Mouse (Mus musculus) heart, embryonic 13.5 days (tissue): ENCODE measurements at regions not wholly inside any gene's neighbourhood (a gene's known extent, or its start where the extent isn't known, plus 50 kb on each side); places are given as distances from the start of the nearest gene placed in this dataset.
"Not testable (repeated sequence)": the region's sequence is repeated elsewhere in the genome, so short reads cannot be mapped to it uniquely, and the experiment has no call there.

Experiments
- ATAC-seq: fragments of 200-750 bp; cut with Nextera tagmentation; 2 replicates; pipeline ENCODE4 v1.8.0; 2017; ENCODE audit warnings: moderate TSS enrichment; ENCODE audit not compliant: insufficient number of reproducible peaks, low FRiP score, low TSS enrichment; ENCODE audit errors: extremely low read depth
- H3K27ac ChIP-seq: fragments of 300-500 bp; sonication (generic); replicated peaks from 2 replicates; pipeline ENCODE4 v1.5.1; 2015; ENCODE audit warnings: moderate library complexity, mild to moderate bottlenecking, inconsistent platforms
- H3K27me3 ChIP-seq: fragments of 300-500 bp; sonication (generic); replicated peaks from 2 replicates; pipeline ENCODE4 v1.6.1; 2015; ENCODE audit warnings: mild to moderate bottlenecking, inconsistent platforms
- H3K36me3 ChIP-seq: fragments of 300-500 bp; sonication (generic); 2 replicates; pipeline ENCODE4 v1.6.1; 2015; ENCODE audit warnings: mild to moderate bottlenecking, inconsistent platforms
- H3K4me1 ChIP-seq: fragments of 300-500 bp; sonication (generic); 2 replicates; pipeline ENCODE4 v1.6.1; 2015; ENCODE audit warnings: inconsistent platforms
- H3K4me2 ChIP-seq: fragments of 300-500 bp; sonication (generic); 2 replicates; pipeline ENCODE4 v1.6.1; 2015; ENCODE audit warnings: inconsistent platforms, mild to moderate bottlenecking, moderate library complexity
- H3K4me3 ChIP-seq: fragments of 300-500 bp; sonication (generic); 2 replicates; pipeline ENCODE4 v1.5.1; 2015; ENCODE audit warnings: moderate library complexity, mild to moderate bottlenecking, inconsistent platforms
- H3K9ac ChIP-seq: fragments of 300-500 bp; sonication (generic); 2 replicates; pipeline ENCODE4 v1.6.1; 2015; ENCODE audit warnings: inconsistent platforms, mild to moderate bottlenecking, moderate library complexity
- H3K9me3 ChIP-seq: fragments of 300-500 bp; sonication (generic); 2 replicates; pipeline ENCODE4 v1.6.1; 2016; ENCODE audit warnings: inconsistent platforms
- WGBS: fragments of 180-500 bp; shearing (Covaris S2); methylation state at CpG from one replicate; pipeline ENCODE4 v1.1.7; 2015; ENCODE audit warnings: mixed read lengths; 5-methylcytosine and 5-hydroxymethylcytosine counted together

DNA sequence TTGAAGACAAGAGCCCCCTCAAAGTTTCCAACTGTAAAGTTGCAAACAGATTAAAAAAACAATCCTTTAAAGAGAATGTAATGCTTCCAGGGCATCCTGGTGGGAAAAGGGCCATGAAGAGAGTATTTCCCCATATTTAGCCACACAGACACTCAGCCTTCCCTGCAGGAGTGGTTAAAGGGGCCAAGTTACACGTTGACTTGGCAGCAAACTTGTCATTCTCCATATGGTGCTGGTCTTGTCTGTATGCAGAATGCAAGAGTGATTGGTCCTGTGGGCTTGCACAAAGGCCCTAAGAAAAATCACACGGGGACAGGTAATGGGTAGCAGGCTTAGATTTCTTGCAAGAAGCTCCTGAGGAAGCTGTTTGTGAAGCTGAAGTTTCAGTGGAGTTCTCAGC is 325.0 kb downstream of the Sec16b start:
- Histone ChIP-seq H3K4me3 (no peak overlapping the region), H3K36me3 (no peaks in the 10 kb centered on the region), H3K27me3 (no peaks in the 10 kb centered on the region), H3K4me1 (no peaks in the 10 kb centered on the region), H3K27ac (no peak overlapping the region), H3K9me3 (no peaks in the 10 kb centered on the region), H3K4me2 (no peak overlapping the region), H3K9ac (no peak overlapping the region)
- 28% methylated on average over 2 of the region's 2 CpGs for WGBS
- ATAC-seq, result no peak

DNA sequence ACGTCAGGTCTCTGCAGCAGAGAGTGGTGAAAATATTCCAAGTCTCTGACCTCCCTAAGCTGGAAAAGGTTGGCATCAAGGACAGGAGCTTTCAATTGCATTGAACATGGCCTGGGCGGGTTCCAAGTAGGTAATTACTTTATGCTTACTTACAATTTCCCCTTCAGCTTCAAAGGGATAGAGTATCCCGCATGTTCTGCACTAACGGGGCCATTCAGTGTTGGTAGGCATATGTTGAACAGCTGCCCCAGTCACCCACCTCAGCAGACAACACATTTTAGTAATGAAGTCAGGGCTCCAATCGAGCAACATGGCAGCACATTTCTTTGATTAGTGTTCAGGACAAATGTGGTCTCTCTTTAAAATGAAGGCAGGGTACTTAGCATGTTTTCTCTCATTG is 366.2 kb downstream of the Sec16b start:
- H3K9me3 ChIP-seq, result no peaks in the 10 kb centered on the region
- WGBS, result 67% methylated on average over 5 of the region's 5 CpGs
- H3K27ac ChIP-seq, result no peak overlapping the region
- ATAC-seq, result no peak
- H3K36me3 ChIP-seq, result no peaks in the 10 kb centered on the region
- H3K9ac ChIP-seq, result no peak overlapping the region
- no peaks in the 10 kb centered on the region for H3K27me3 ChIP-seq
- H3K4me2 ChIP-seq, result no peak overlapping the region
- no peaks in the 10 kb centered on the region for H3K4me1 ChIP-seq
- H3K4me3 ChIP-seq, result no peak overlapping the region

DNA sequence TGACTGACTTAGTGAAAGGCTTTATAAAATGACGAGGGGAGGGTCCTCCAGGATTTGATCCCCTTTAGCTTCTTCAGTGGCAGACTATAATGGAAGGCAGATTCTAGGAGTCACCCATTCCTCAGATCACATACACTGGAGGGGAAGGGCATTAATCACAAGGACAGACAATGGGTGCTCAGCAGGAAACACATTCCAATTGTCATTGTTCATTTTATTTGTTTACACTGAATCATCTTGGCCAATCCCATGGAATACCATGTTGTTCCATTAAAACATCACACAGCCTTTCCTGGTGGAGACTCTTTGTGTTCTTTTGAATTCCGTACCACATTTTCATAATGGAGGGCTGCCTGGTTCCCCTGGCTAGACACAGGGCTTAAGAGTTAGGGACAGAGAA is 368.5 kb downstream of the Sec16b start:
- Histone ChIP-seq H3K4me3 (no peak overlapping the region), H3K4me1 (no peaks in the 10 kb centered on the region), H3K36me3 (no peaks in the 10 kb centered on the region), H3K4me2 (no peak overlapping the region), H3K27me3 (no peaks in the 10 kb centered on the region), H3K27ac (no peak overlapping the region), H3K9ac (no peak overlapping the region), H3K9me3 (no peaks in the 10 kb centered on the region)
- ATAC-seq, result no peak
- 64% methylated on average over 2 of the region's 2 CpGs for WGBS

DNA sequence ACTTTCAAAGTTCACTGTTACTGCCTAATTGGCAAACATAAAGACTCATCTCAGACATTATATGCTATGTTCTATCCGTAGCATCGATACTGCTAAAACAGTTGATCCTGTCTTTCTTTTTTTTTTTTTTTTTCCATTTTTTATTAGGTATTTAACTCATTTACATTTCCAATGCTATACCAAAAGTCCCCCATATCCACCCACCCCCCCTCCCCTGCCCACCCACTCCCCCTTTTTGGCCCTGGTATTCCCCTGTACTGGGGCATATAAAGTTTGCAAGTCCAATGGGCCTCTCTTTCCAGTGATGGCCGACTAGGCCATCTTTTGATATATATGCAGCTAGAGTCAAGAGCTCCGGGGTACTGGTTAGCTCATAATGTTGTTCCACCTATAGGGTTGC is 370.6 kb downstream of the Sec16b start:
- not testable (repeated sequence) for H3K27me3 ChIP-seq, H3K4me2 ChIP-seq, H3K27ac ChIP-seq, H3K9me3 ChIP-seq, H3K4me1 ChIP-seq, H3K4me3 ChIP-seq, H3K9ac ChIP-seq, H3K36me3 ChIP-seq, ATAC-seq
- 92% methylated on average over 2 of the region's 4 CpGs for WGBS

DNA sequence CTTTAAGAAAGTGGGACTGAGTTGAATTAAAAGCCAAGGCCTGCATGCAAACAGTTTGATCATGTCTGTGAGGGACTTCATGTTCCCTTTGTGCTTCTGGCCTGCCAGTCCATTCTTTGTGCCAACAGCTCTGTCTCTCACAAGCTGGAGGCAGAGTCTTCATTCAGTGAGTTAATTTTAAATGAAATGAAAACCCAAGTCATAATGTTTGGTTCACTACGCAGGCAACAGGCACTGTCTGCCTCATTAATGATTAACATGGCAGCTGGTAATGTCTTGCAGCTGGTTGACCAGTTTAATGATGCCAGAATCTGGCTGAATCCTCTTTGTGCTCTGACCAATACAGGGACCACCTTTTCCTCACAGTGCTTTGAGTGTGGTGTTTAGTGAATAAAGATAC is 380.6 kb downstream of the Sec16b start:
- Histone ChIP-seq H3K36me3 (no peaks in the 10 kb centered on the region), H3K4me1 (no peaks in the 10 kb centered on the region), H3K27ac (no peak overlapping the region), H3K4me2 (no peak overlapping the region), H3K9me3 (no peaks in the 10 kb centered on the region), H3K27me3 (no peaks in the 10 kb centered on the region), H3K9ac (no peak overlapping the region), H3K4me3 (no peak overlapping the region)
- 54% methylated on average over 1 of the region's 1 CpGs for whole genome bisulfite sequencing
- ATAC-seq, result no peak

DNA sequence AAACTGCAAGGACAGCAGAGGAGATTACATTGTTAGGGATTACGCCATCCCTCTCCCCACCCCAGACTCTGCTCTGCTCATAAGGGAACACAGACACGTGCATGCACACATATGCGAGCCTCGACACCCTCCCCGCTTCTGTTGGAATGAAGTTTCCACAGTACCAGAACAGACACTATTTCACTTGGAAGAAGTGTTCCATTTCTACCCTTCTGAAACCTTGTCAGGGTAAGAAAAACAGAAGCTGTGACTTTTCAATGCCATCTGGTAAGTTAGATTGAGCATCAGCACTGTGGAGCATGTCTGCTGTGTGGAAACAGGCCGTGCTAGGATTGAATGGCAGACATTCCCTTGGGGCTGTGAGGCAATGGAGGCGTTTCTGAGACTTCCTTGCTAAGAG is 382.0 kb downstream of the Sec16b start:
- Histone ChIP-seq H3K36me3 (no peaks in the 10 kb centered on the region), H3K4me3 (no peak overlapping the region), H3K9me3 (no peaks in the 10 kb centered on the region), H3K9ac (no peak overlapping the region), H3K4me2 (no peak overlapping the region), H3K27ac (no peak overlapping the region), H3K27me3 (no peaks in the 10 kb centered on the region), H3K4me1 (no peaks in the 10 kb centered on the region)
- WGBS, result 70% methylated on average over 7 of the region's 7 CpGs
- no peak for ATAC-seq

DNA sequence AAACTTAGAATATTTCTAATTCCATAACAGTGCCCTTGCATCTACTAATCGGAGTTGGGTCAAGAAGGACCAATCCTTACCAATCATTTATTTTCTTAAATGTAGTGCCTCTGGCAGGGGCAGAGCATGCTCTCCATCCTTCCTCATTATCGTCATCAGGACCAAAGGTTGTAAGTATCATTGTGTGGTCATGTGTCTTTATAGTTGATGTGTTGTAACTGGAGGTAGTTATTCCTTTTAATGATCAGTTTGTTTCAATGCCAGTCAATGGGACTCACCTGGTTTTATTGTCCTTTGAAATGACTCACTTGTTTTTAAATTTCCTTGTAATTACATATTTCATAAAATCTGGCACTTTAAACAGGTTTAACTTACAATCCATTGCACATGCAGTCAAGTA is 399.6 kb downstream of the Sec16b start:
- ATAC-seq, result no peak
- Histone ChIP-seq H3K9me3 (no peaks in the 10 kb centered on the region), H3K27ac (no peak overlapping the region), H3K4me1 (no peaks in the 10 kb centered on the region), H3K27me3 (no peaks in the 10 kb centered on the region), H3K9ac (no peak overlapping the region), H3K36me3 (no peaks in the 10 kb centered on the region), H3K4me2 (no peak overlapping the region), H3K4me3 (no peak overlapping the region)
- 70% methylated on average over 2 of the region's 2 CpGs for WGBS

DNA sequence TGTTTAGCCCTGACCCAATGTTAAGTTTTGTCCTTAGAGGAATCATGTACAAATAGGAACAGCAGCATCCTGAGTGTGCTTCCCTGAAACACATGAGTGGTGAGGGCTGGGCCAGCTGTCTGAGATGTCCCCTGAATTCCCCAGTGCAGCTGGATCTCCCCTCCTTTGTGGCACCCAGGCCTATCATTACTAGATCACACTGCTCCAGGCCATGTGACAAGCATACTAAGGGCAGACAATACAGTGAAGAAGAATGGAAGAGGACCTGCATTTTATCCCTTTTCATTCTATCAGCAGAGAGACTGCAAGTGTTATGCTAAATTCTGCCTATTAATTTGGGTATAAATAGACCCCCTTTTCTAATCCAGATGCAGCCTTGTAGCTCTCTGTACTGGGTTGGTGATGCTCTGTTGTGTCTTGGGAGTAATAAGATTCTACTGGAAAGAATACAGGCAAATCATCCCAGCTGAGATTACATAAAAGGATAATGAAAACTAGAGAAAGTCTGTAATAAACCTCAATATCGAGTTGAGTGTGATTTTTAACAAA is 418.3 kb downstream of the Brinp2 start:
- Histone ChIP-seq H3K4me3 (no peak overlapping the region), H3K4me1 (no peaks in the 10 kb centered on the region), H3K9ac (no peak overlapping the region), H3K27ac (no peak overlapping the region), H3K36me3 (no peaks in the 10 kb centered on the region), H3K9me3 (no peaks in the 10 kb centered on the region), H3K27me3 (no peaks in the 10 kb centered on the region), H3K4me2 (no peak overlapping the region)
- WGBS, result 51% methylated on average over 1 of the region's 1 CpGs
- no peak for ATAC-seq

DNA sequence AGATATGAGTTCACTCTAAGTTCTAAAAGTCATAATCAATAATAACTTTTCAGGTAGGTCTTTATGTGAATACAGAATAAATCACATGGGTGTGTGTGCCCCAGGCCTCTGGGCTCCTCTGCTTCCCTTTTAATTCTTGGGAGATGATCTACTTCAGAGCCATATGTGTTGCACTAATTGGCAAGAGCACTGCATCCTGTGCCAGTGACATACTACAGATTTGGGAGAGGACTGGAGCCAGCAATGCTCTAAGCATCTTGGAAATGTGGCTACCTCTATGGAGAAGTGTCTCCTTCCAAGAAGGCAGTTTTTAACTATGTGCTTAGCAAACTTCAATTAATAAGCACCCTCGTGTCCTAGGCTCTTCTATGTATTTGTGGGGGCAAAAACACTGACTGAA is 416.6 kb downstream of the Brinp2 start:
- no peak overlapping the region for H3K4me3 ChIP-seq
- ATAC-seq, result no peak
- 57% methylated on average over 1 of the region's 1 CpGs for WGBS
- H3K9me3 ChIP-seq, result no peaks in the 10 kb centered on the region
- no peaks in the 10 kb centered on the region for H3K36me3 ChIP-seq
- H3K27ac ChIP-seq, result no peak overlapping the region
- no peaks in the 10 kb centered on the region for H3K4me1 ChIP-seq
- H3K27me3 ChIP-seq, result no peaks in the 10 kb centered on the region
- H3K4me2 ChIP-seq, result no peak overlapping the region
- H3K9ac ChIP-seq, result no peak overlapping the region

DNA sequence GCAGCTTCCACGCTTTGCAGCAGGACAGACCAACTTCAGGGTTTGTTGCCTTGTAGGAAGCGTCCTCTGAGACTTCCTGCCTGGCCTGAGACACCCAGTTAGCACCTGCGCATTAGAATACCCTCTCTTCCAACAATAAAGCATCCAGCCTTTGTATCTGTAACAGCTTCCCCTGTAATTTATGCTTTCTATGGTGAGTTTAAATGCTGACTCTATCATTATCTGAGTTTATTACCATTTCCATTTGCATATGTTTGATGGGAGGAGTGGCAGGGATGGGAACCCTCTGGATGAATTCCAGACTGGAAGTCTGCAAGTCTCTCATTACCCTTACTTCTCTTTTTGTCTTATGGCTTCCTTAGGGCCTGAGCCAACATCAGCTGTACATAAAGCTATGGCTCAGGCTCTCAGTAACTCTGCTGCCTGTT is 415.8 kb downstream of the Brinp2 start:
- no peak overlapping the region for H3K9ac ChIP-seq
- no peaks in the 10 kb centered on the region for H3K27me3 ChIP-seq
- no peak overlapping the region for H3K4me2 ChIP-seq
- no peak for ATAC-seq
- no peak overlapping the region for H3K4me3 ChIP-seq
- H3K27ac ChIP-seq, result no peak overlapping the region
- WGBS, result 35% methylated on average over 3 of the region's 3 CpGs
- H3K9me3 ChIP-seq, result no peaks in the 10 kb centered on the region
- no peaks in the 10 kb centered on the region for H3K4me1 ChIP-seq
- H3K36me3 ChIP-seq, result no peaks in the 10 kb centered on the region

DNA sequence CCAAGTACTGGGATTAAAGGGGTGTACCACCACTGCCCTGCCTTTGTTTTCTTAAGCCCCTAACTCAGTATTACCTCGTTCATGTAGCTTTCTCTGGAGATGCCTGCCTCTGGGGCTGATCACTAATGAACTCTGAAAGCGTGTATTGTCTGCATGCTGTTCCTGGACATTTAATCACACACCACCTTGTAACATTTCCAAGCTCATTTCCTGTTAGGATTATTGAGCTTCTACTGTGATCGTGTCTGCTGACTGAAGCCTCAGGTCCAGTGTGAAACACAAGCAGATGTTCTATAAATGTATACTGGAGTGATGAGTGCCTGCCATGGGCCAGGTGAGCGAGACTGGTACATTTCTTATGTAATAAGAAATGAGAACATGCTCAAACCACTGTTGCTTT is 398.6 kb downstream of the Brinp2 start:
- H3K27me3 ChIP-seq, result no peaks in the 10 kb centered on the region
- 51% methylated on average over 4 of the region's 4 CpGs for WGBS
- no peak overlapping the region for H3K4me2 ChIP-seq
- H3K27ac ChIP-seq, result no peak overlapping the region
- no peaks in the 10 kb centered on the region for H3K4me1 ChIP-seq
- H3K36me3 ChIP-seq, result no peaks in the 10 kb centered on the region
- H3K9ac ChIP-seq, result no peak overlapping the region
- no peak for ATAC-seq
- no peak overlapping the region for H3K4me3 ChIP-seq
- H3K9me3 ChIP-seq, result no peaks in the 10 kb centered on the region

DNA sequence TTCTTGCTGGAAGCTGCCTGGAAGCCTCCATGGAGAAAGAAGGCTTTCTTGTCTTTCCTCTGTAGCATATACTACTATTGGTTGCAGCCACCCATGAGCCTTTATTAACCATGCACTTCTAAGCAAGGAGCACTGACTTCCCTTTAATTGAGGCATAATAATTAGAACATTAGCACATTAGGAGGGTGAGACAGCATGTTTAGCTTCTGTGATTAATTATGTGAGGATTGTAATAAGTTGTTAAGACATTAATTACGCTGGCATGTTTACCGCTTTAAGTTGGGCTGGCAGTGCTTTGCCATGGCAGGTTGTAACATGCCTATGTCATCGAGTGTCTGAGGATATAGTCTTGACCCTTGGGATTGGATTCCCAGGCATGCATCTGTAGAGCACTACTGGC is 391.7 kb downstream of the Brinp2 start:
- no peaks in the 10 kb centered on the region for H3K9me3 ChIP-seq
- no peak overlapping the region for H3K4me2 ChIP-seq
- 89% methylated on average over 3 of the region's 3 CpGs for WGBS
- H3K27ac ChIP-seq, result no peak overlapping the region
- no peak for ATAC-seq
- H3K36me3 ChIP-seq, result no peaks in the 10 kb centered on the region
- H3K27me3 ChIP-seq, result no peaks in the 10 kb centered on the region; the same call in 1 of the 2 replicates
- H3K9ac ChIP-seq, result no peak overlapping the region
- no peak overlapping the region for H3K4me3 ChIP-seq
- H3K4me1 ChIP-seq, result no peaks in the 10 kb centered on the region
